Comparison of ENCODE assay signal across 23 mouse cellular contexts in the genomic region with DNA sequence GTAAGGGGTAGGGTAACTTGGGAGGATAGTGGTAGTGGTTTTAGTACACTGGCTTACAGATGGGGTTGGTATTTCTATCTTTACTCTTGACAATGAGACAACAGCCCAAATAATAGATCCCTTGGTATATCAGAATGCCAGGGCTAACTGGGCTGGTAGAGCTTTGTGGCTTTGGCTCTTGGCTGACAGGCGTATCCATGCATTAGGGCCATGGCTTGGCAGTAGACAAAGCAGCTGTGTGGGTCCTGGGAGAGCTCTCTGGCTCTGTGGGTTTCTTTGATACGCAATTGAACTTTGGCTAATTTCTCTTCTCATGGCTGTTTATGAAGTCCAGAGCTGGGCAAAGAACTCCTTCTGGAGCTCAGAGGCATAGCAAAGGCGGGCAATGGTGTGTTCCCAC.
DNase-seq lines count a peak whose midpoint lies in the region; ATAC-seq and TF ChIP-seq lines count a peak whose summit lies in the region.
"Had no signal": no experiment of that assay in that cellular context is flagged by ENCODE, and none has a peak within 500 bp of the region (broad histone marks: within the 10 kb centered on the region; RNA-seq: fewer than 3 reads in every experiment).

No protein-coding gene starts in this region.

- WGBS in midbrain, postnatal 0 days: 86% methylated on average over 3 of the region's 3 CpGs
- WGBS in midbrain, embryonic 16.5 days: 85% methylated on average over 3 of the region's 3 CpGs
- whole genome bisulfite sequencing in embryonic facial prominence, embryonic 15.5 days: 79% methylated on average over 3 of the region's 3 CpGs

- no peak overlapping the region for H3K4me3 ChIP-seq in gastrocnemius, adult 2 months
- H3K4me3 ChIP-seq in midbrain, postnatal 0 days (ENCODE audit: low read depth, low read length): no peak overlapping the region
- H3K4me3 ChIP-seq in midbrain, embryonic 16.5 days (ENCODE audit: low read depth, low read length): no peak overlapping the region
- H3K4me3 ChIP-seq in embryonic facial prominence, embryonic 15.5 days (replicated peaks): no peak overlapping the region
- H3K4me3 ChIP-seq: embryonic facial prominence, embryonic 12.5 days; erythroblast, embryonic 14.5 days; forebrain, embryonic 12.5 days; heart, embryonic 13.5 days; hindbrain, embryonic 12.5 days had no signal

- intact Hi-C loops in gastrocnemius, adult 2 months (cut with DNase I): no loop called here

- ATAC-seq in midbrain, postnatal 0 days (ENCODE audit: low FRiP score): no peak
- no peak for ATAC-seq in midbrain, embryonic 16.5 days
- peak; percentile 62; the same call in 1 of the 2 replicates for ATAC-seq in embryonic facial prominence, embryonic 15.5 days (ENCODE audit: insufficient number of reproducible peaks, low FRiP score, low TSS enrichment, low read depth)
- ATAC-seq: forebrain, postnatal 0 days; hindbrain, postnatal 0 days; Patski had no signal

- H3K4me1 ChIP-seq in midbrain, postnatal 0 days (ENCODE audit: insufficient read depth, low read length): no peaks in the 10 kb centered on the region
- H3K4me1 ChIP-seq in midbrain, embryonic 16.5 days (ENCODE audit: control insufficient read depth, insufficient read depth, low read length): no peaks in the 10 kb centered on the region
- peaks cover 16% of the 10 kb centered on the region; the same call in 1 of the 2 replicates for H3K4me1 ChIP-seq in embryonic facial prominence, embryonic 15.5 days
- H3K4me1 ChIP-seq: forebrain, embryonic 12.5 days; heart, embryonic 13.5 days; hindbrain, embryonic 12.5 days had no signal

- no peak overlapping the region for H3K9ac ChIP-seq in midbrain, postnatal 0 days (replicated peaks; ENCODE audit: low read length, poor library complexity, severe bottlenecking)
- no peak overlapping the region for H3K9ac ChIP-seq in midbrain, embryonic 16.5 days (ENCODE audit: low read depth, low read length)
- no peak overlapping the region for H3K9ac ChIP-seq in embryonic facial prominence, embryonic 15.5 days
- H3K9ac ChIP-seq: embryonic facial prominence, embryonic 12.5 days; forebrain, embryonic 12.5 days; forebrain, postnatal 0 days; heart, embryonic 13.5 days; hindbrain, embryonic 12.5 days had no signal

- no peak for TF ChIP-seq CTCF in gastrocnemius, adult 2 months (IDR thresholded peaks at IDR 0.05)
- TF ChIP-seq CTCF in midbrain, postnatal 0 days (IDR thresholded peaks at IDR 0.05): no peak

- H3K4me2 ChIP-seq in midbrain, postnatal 0 days (ENCODE audit: low read depth, low read length, poor library complexity, severe bottlenecking): no peak overlapping the region
- no peak overlapping the region for H3K4me2 ChIP-seq in midbrain, embryonic 16.5 days (ENCODE audit: low read length)
- H3K4me2 ChIP-seq in embryonic facial prominence, embryonic 15.5 days (replicated peaks): no peak overlapping the region
- H3K4me2 ChIP-seq: embryonic facial prominence, embryonic 12.5 days; forebrain, embryonic 12.5 days; heart, embryonic 13.5 days; hindbrain, embryonic 12.5 days had no signal

- H3K27me3 ChIP-seq in midbrain, postnatal 0 days (ENCODE audit: insufficient read depth, low read length): no peaks in the 10 kb centered on the region
- no peaks in the 10 kb centered on the region for H3K27me3 ChIP-seq in midbrain, embryonic 16.5 days (ENCODE audit: control insufficient read depth, insufficient read depth, low read depth, low read length)
- no peaks in the 10 kb centered on the region for H3K27me3 ChIP-seq in embryonic facial prominence, embryonic 15.5 days
- H3K27me3 ChIP-seq: CH12.LX; embryonic facial prominence, embryonic 12.5 days; forebrain, embryonic 12.5 days; heart, embryonic 13.5 days; hindbrain, embryonic 12.5 days; Patski had no signal

- no peaks in the 10 kb centered on the region for H3K36me3 ChIP-seq in midbrain, postnatal 0 days (ENCODE audit: insufficient read depth, low read length)
- no peaks in the 10 kb centered on the region for H3K36me3 ChIP-seq in midbrain, embryonic 16.5 days (ENCODE audit: control insufficient read depth, insufficient read depth, low read length)
- H3K36me3 ChIP-seq in embryonic facial prominence, embryonic 15.5 days: no peaks in the 10 kb centered on the region
- H3K36me3 ChIP-seq: embryonic facial prominence, embryonic 12.5 days; forebrain, embryonic 12.5 days; heart, embryonic 13.5 days; hindbrain, embryonic 12.5 days had no signal

- peak overlapping the region; percentile 41 for H3K27ac ChIP-seq in gastrocnemius, adult 2 months
- H3K27ac ChIP-seq in midbrain, postnatal 0 days (ENCODE audit: low read depth, low read length): no peak overlapping the region
- no peak overlapping the region for H3K27ac ChIP-seq in midbrain, embryonic 16.5 days (ENCODE audit: low read length)
- no peak overlapping the region for H3K27ac ChIP-seq in embryonic facial prominence, embryonic 15.5 days (replicated peaks)
- H3K27ac ChIP-seq: embryonic facial prominence, embryonic 12.5 days; forebrain, embryonic 12.5 days; heart, embryonic 13.5 days; hindbrain, embryonic 12.5 days; hindbrain, postnatal 0 days had no signal

- DNase-seq in gastrocnemius, adult 2 months: no peak
- DNase-seq in gastrocnemius, adult 18-20 months (ENCODE audit: low spot score): no peak
- DNase-seq in midbrain, postnatal 0 days (ENCODE audit: low spot score): peak; percentile 31
- no peak for DNase-seq in yolk sac, embryonic 10.5 days (ENCODE audit: low spot score)
- DNase-seq: adrenal gland, adult 2 months; adrenal gland, postnatal 25 days; cerebellum, adult 2 months; cerebellum, postnatal 14 days; embryo, embryonic 11 days; forebrain, postnatal 0 days; gastrocnemius, postnatal 36 days; heart, adult 11 months; heart, postnatal 36 days had no signal

- H3K9me3 ChIP-seq in midbrain, postnatal 0 days (ENCODE audit: low read length): no peaks in the 10 kb centered on the region
- H3K9me3 ChIP-seq in midbrain, embryonic 16.5 days (replicated peaks; ENCODE audit: control insufficient read depth, low read length, poor library complexity, severe bottlenecking): no peaks in the 10 kb centered on the region
- no peaks in the 10 kb centered on the region for H3K9me3 ChIP-seq in embryonic facial prominence, embryonic 15.5 days (replicated peaks)
- H3K9me3 ChIP-seq: heart, embryonic 13.5 days had no signal
